26 mouse cellular contexts compared by ENCODE assay signal in genomic region chr2:52539318-52539717, GRCm38 (mm10).
DNase-seq lines count a peak whose midpoint lies in the region; ATAC-seq and TF ChIP-seq lines count a peak whose summit lies in the region.
"Had no signal": no experiment of that assay in that cellular context is flagged by ENCODE, and none has a peak within 500 bp of the region (broad histone marks: within the 10 kb centered on the region; RNA-seq: fewer than 3 reads in every experiment).

No protein-coding gene starts in this region.

- peak overlapping the region; percentile 50; the same call in 1 of the 2 replicates for H3K27ac ChIP-seq in cerebellum, adult 2 months (ENCODE audit: insufficient read depth, low read length)
- H3K27ac ChIP-seq: embryonic facial prominence, embryonic 13.5 days; forebrain, embryonic 10.5 days; forebrain, embryonic 13.5 days; heart, embryonic 13.5 days; hindbrain, embryonic 13.5 days; intestine, embryonic 15.5 days had no signal

- peak; percentile 42 for ATAC-seq in megakaryocyte progenitor cell, adult 5-6 weeks (replicated peaks; ENCODE audit: poor library complexity)
- ATAC-seq: forebrain, embryonic 13.5 days; forebrain, embryonic 16.5 days; hindbrain, embryonic 16.5 days; intestine, embryonic 15.5 days; Patski had no signal

- DNase-seq in cerebellum, adult 2 months, result no peak
- no peak for DNase-seq in cerebellum, adult 18-20 months
- DNase-seq in heart, adult 11 months, result peak; percentile 76
- DNase-seq in heart, postnatal 4 days, result no peak
- peak; percentile 15 for DNase-seq in right cerebral cortex, adult 18-20 months
- DNase-seq in right cerebral cortex, adult 2 months (ENCODE audit: low spot score in 2 of 2), result no peak
- DNase-seq in adrenal gland, postnatal 14 days, result no peak
- DNase-seq: adrenal gland, postnatal 10 days; B cell, adult 2 months; cerebellum, adult 11 months; cerebellum, adult 9-10 months; cerebellum, postnatal 14 days; gastrocnemius, postnatal 25 days; heart, postnatal 14 days; kidney, adult 11 months had no signal

- no peak for TF ChIP-seq CTCF in cerebellum, adult 2 months (IDR thresholded peaks at IDR 0.05; ENCODE audit: borderline replicate concordance, insufficient read depth, low read depth, low read length)

- no peak for TF ChIP-seq POLR2A in cerebellum, adult 2 months (IDR thresholded peaks at IDR 0.05; ENCODE audit: borderline replicate concordance, insufficient read depth, low read length)

- no peak overlapping the region for H3K4me3 ChIP-seq in cerebellum, adult 2 months (replicated peaks; ENCODE audit: insufficient read depth, low read depth, low read length)
- H3K4me3 ChIP-seq: embryonic facial prominence, embryonic 13.5 days; forebrain, embryonic 10.5 days; forebrain, embryonic 13.5 days; heart, embryonic 13.5 days; hindbrain, embryonic 13.5 days; intestine, embryonic 15.5 days had no signal

- H3K27me3 ChIP-seq in cerebellum, adult 2 months (ENCODE audit: control insufficient read depth, insufficient read depth, low read length), result no peaks in the 10 kb centered on the region
- H3K27me3 ChIP-seq: CH12.LX; embryonic facial prominence, embryonic 13.5 days; forebrain, embryonic 13.5 days; heart, embryonic 13.5 days; hindbrain, embryonic 13.5 days; intestine, embryonic 15.5 days; Patski had no signal

- peaks cover 26% of the 10 kb centered on the region for H3K4me1 ChIP-seq in cerebellum, adult 2 months (ENCODE audit: control insufficient read depth, insufficient read depth, low read length)
- H3K4me1 ChIP-seq: embryonic facial prominence, embryonic 13.5 days; forebrain, embryonic 13.5 days; heart, embryonic 13.5 days; hindbrain, embryonic 13.5 days; intestine, embryonic 15.5 days had no signal

- 66% methylated on average over 6 of the region's 6 CpGs for WGBS in cerebellum, adult 2 months

Comparison
In these comparisons a context has a peak if more than half of its experiments do, and no peak if none do; other contexts are left out.
1. DNase-seq: peak in heart, adult 11 months (single experiment) and right cerebral cortex, adult 18-20 months (single experiment); none in cerebellum, adult 2 months (0 of 2), cerebellum, adult 18-20 months (0 of 2), heart, postnatal 4 days (single experiment), right cerebral cortex, adult 2 months (0 of 2) and adrenal gland, postnatal 14 days (single experiment).